Mouse (Mus musculus) liver, embryonic 11.5 days (tissue): Measurements from ENCODE around the gene Ptpn3. TPM values are rescaled to one million over a fixed set of nuclear protein-coding genes. Genes with fewer than 3 reads are reported as not detected.
A peak's percentile ranks its signal among the peaks of the same experiment; 100 is the strongest.

Source experiments
- ATAC-seq: fragments of 200-750 bp; cut with Nextera tagmentation; replicated peaks from 2 replicates; pipeline ENCODE4 v1.8.0; 2017; ENCODE audit warnings: moderate number of reproducible peaks, mild to moderate bottlenecking, moderate TSS enrichment, moderate library complexity; ENCODE audit not compliant: low FRiP score
- DNase-seq: peaks from one replicate; pipeline ENCODE4 v3.0.0-alpha.2; 2017; ENCODE audit warnings: low spot score
- H3K27ac ChIP-seq: fragments of 300-500 bp; sonication (generic); 2 replicates; pipeline ENCODE4 v1.5.1; 2014; ENCODE audit warnings: mild to moderate bottlenecking, low read depth, low read length, control low read depth
- H3K27me3 ChIP-seq: fragments of 300-500 bp; sonication (generic); replicated peaks from 2 replicates; pipeline ENCODE4 v1.6.1; 2014; ENCODE audit warnings: low read length, mixed read lengths; ENCODE audit not compliant: control insufficient read depth, insufficient read depth
- H3K36me3 ChIP-seq: fragments of 300-500 bp; sonication (generic); 2 replicates; pipeline ENCODE4 v1.6.1; 2014; ENCODE audit warnings: mild to moderate bottlenecking, low read length, moderate library complexity, mixed read lengths; ENCODE audit not compliant: control insufficient read depth, insufficient read depth
- H3K4me1 ChIP-seq: fragments of 300-500 bp; sonication (generic); replicated peaks from 2 replicates; pipeline ENCODE4 v1.6.1; 2014; ENCODE audit warnings: low read length, mixed read lengths; ENCODE audit not compliant: control insufficient read depth, insufficient read depth
- H3K4me2 ChIP-seq: fragments of 300-500 bp; sonication (generic); 2 replicates; pipeline ENCODE4 v1.6.1; 2014; ENCODE audit warnings: mild to moderate bottlenecking, control low read depth, moderate library complexity
- H3K4me3 ChIP-seq: fragments of 300-500 bp; sonication (generic); 2 replicates; pipeline ENCODE4 v1.5.1; 2014; ENCODE audit warnings: low read depth, low read length, control low read depth
- H3K9ac ChIP-seq: fragments of 300-500 bp; sonication (generic); 2 replicates; pipeline ENCODE4 v1.6.1; 2014; ENCODE audit warnings: low read depth, low read length, control low read depth
- H3K9me3 ChIP-seq: fragments of 300-500 bp; sonication (generic); 2 replicates; pipeline ENCODE4 v1.6.1; 2016; ENCODE audit warnings: low read length, inconsistent platforms, mixed read lengths; ENCODE audit not compliant: control insufficient read depth
- WGBS: fragments of 180-500 bp; shearing (Covaris S2); extraction: QIAGEN DNeasy Blood & Tissue Kit; methylation state at CpG from one replicate; pipeline ENCODE4 v1.1.7; 2014; 5-methylcytosine and 5-hydroxymethylcytosine counted together
- polyA plus RNA-seq: library from polyadenylated mRNA; unstranded; fragments of >200 nt; fragmentation: Nextera tagmentation; extraction: Ambion mirVana; gene quantifications from 2 replicates; pipeline ENCODE4 v1.2.1, GENCODE M21; 2014

Ptpn3 gene
- polyA plus RNA-seq, 1 experiment from 2014 or later: 0.89 TPM

GRCm38 (mm10) chr4:57153068-57153835, 148.4 kb downstream of the Ptpn3 start:
- ATAC-seq (peak; percentile 90), DNase-seq (peak; percentile 47)
- no peaks in the 10 kb centered on the region for H3K9me3 ChIP-seq
- H3K27me3 ChIP-seq: 0 out of 2 replicates have a peak, but pooled peaks cover 2% of the 10 kb centered on the region
- H3K4me1 ChIP-seq: peaks cover 16% of the 10 kb centered on the region
- H3K4me3 ChIP-seq: peak overlapping the region; percentile 12; the same call in 1 of the 2 replicates
- H3K4me2 ChIP-seq: peak overlapping the region; percentile 56
- H3K9ac ChIP-seq: peak overlapping the region; percentile 50
- no peaks in the 10 kb centered on the region for H3K36me3 ChIP-seq
- 26% methylated on average over 9 of the region's 9 CpGs for WGBS
- H3K27ac ChIP-seq: peak overlapping the region; percentile 73

GRCm38 (mm10) chr4:57148182-57148581, 153.5 kb downstream of the Ptpn3 start:
- Histone ChIP-seq H3K4me3 (no peak overlapping the region), H3K4me1 (peaks cover 7% of the 10 kb centered on the region; the same call in 1 of the 2 replicates), H3K36me3 (no peaks in the 10 kb centered on the region), H3K4me2 (no peak overlapping the region), H3K9me3 (no peaks in the 10 kb centered on the region), H3K27me3 (peaks cover 19% of the 10 kb centered on the region), H3K27ac (no peak overlapping the region), H3K9ac (no peak overlapping the region)
- DNase-seq (no peak), ATAC-seq (no peak)
- 53% methylated on average over 3 of the region's 3 CpGs for WGBS

DNA sequence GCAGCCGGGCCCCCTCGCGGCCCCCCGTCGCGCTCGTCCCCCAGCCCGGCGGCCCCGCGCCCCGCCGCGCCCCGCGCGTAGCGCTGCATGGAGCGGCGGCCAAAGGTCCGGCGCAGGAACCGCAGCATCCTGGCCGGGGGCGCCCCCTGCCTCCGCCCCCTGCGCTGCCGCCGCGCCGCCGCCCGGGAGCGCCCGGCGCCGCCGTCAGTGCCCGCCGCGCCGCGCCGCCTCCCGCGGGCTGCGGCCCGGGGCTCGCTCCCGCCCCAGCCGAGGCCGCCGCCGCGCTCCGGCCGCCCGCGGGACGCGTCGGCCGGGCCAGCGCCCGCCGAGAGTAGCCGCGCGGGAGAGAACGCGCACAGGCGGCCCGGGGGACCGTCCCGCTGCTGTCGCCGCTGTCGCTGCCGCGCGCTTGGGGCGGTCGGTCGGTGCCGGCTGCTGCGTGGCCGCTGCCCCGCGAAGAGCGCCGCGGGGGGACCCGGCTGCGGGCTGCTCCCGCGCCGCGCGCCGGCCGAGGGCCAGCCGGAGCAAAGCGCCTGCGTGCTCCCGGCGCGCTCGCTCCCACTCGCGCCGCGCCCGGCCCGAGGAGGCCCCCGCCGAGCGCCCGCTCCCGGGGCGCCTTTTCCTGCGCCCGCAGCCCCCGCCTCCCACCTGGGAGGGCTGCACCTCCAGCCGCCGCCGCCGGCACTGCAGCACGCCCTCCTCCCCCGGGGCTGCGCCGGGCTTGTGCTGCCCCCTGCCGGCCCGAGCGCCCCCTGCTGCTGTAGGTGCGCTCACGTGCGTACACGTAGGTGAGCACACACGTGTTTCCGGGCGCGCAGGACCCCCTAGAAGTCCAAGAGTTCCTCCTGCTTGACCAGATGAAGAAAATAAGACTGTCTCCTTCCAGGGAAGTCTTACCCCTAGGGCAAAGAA, 158.4 kb downstream of the Ptpn3 start, which contains the start of gene Epb41l4b:
Gene Epb41l4b (minus strand): TSS at position 412 of the 912 bp plus-strand sequence.
- DNase-seq (peak; percentile 81), ATAC-seq (peak; percentile 86)
- peaks cover 52% of the 10 kb centered on the region for H3K27me3 ChIP-seq
- WGBS: under 1% methylated on average over 103 of the region's 142 CpGs
- no peaks in the 10 kb centered on the region for H3K9me3 ChIP-seq
- H3K4me3 ChIP-seq: peak within 1 kb of the TSS; percentile 70
- no peaks in the 10 kb centered on the region for H3K36me3 ChIP-seq
- peak within 1 kb of the TSS; percentile 90 for H3K4me2 ChIP-seq
- H3K4me1 ChIP-seq: peaks cover 3% of the 10 kb centered on the region; the same call in 1 of the 2 replicates
- H3K9ac ChIP-seq: peak within 1 kb of the TSS; percentile 55
- no peak within 1 kb of the TSS for H3K27ac ChIP-seq

DNA sequence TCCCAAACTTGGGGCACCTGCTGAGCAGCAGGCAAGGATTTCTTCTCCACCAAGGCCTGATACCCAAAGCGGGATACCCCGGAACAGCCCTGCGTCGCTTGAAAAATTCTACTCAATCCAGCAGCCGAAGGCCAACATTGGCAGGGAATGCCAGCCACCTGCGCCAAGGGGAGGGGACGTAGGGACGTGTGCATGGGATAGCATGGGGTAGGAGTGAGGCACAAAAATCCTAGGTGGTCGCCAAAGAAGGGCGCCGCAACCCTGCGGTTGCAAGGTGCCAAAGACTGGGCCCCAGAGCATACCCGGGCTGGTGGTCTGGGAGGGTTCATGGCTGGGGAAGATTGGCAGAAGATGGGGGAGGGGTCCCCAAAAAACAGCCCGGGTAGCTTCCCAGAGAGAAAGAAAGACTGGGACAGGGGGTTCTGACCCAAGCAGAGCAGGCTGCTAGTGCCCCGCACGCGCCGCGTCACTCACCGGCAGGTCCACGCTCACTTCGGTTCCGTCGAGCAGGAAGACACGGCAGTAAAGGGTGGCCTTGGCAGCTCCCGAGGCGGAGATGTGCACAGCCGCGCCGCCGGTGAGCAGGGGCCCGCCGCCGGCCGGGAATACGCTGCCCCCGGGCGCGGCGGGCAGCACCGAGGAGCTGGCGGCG, 159.1 kb downstream of the Ptpn3 start:
- peak overlapping the region; percentile 55 for H3K9ac ChIP-seq
- H3K9me3 ChIP-seq: no peaks in the 10 kb centered on the region
- ATAC-seq (no peak), DNase-seq (peak; percentile 42)
- no peaks in the 10 kb centered on the region for H3K36me3 ChIP-seq
- peak overlapping the region; percentile 70 for H3K4me3 ChIP-seq
- peak overlapping the region; percentile 90 for H3K4me2 ChIP-seq
- peaks cover 3% of the 10 kb centered on the region; the same call in 1 of the 2 replicates for H3K4me1 ChIP-seq
- no peak overlapping the region for H3K27ac ChIP-seq
- peaks cover 52% of the 10 kb centered on the region for H3K27me3 ChIP-seq
- WGBS: 4% methylated on average over 36 of the region's 43 CpGs

DNA sequence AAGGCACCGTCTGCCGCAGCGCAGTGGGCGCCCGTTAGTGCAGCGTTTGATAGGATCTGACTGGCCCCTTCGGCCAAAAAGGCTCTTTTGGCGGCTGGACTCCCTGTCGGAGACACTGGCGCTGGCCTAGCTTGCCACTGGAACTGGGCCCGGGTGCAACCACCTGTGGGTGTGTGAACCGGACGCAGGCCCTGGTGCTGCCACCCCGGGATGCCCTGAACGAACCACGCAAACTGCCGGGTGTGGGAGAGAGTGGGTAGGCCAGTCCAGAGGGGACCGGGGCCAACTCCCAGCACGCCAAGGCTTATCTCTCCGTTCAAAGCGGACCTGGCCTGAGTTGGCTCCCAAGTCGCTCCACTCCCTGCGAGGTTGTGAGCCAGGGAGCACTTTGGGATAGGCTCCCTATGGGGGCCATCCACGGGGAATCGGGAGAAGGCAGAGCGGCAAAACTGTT, 159.7 kb downstream of the Ptpn3 start:
- H3K9me3 ChIP-seq: no peaks in the 10 kb centered on the region
- H3K36me3 ChIP-seq: no peaks in the 10 kb centered on the region
- H3K9ac ChIP-seq: no peak overlapping the region
- H3K4me3 ChIP-seq: peak overlapping the region; percentile 70
- H3K4me1 ChIP-seq: peaks cover 3% of the 10 kb centered on the region; the same call in 1 of the 2 replicates
- H3K4me2 ChIP-seq: peak overlapping the region; percentile 90
- H3K27me3 ChIP-seq: peaks cover 52% of the 10 kb centered on the region
- H3K27ac ChIP-seq: no peak overlapping the region
- ATAC-seq (no peak), DNase-seq (peak; percentile 40)
- 8% methylated on average over 26 of the region's 26 CpGs for WGBS

DNA sequence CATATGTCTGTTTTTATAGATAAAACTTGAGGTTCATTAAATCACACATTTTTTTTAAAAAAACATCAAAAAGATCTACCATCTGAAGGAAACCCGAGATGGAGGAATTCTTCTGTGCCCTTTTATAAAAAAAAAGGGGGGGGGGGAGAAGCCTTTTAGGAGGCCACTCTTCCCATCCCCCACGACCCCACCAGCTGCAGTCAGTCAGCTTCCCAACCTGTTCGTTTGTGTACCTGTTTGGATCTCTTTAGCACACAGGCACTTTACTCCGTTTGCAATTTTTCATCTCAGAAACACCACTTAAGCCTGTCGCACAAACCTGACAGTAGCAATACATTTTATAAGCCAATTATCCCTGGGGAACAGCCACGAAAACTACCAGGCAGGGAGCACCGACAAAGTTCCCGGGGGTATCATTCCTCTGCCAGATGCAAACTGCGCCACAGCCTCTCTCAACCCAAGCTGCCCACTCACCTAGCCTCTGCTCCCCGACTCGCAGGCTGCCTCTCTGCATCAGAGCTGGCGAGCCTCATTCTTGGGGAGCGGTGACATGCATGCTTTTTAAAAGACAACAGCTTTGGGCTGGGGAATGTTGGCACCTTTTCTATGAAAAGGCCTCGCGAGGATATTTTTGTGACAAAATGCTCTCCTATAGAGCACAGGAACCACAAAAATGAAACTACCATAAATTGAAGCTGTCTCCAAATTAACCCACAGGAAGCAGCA, 160.5 kb downstream of the Ptpn3 start:
- H3K4me3 ChIP-seq: peak overlapping the region; percentile 70
- H3K27ac ChIP-seq: no peak overlapping the region
- no peak for DNase-seq
- no peaks in the 10 kb centered on the region for H3K9me3 ChIP-seq
- no peaks in the 10 kb centered on the region for H3K36me3 ChIP-seq
- no peak overlapping the region for H3K9ac ChIP-seq
- H3K4me2 ChIP-seq: peak overlapping the region; percentile 90
- 30% methylated on average over 15 of the region's 15 CpGs for WGBS
- no peak for ATAC-seq
- peaks cover 52% of the 10 kb centered on the region for H3K27me3 ChIP-seq
- peaks cover 3% of the 10 kb centered on the region; the same call in 1 of the 2 replicates for H3K4me1 ChIP-seq
